Mouse (Mus musculus) heart, embryonic 15.5 days (tissue): ENCODE results near the gene Rgl2. TPM values are rescaled to one million over a fixed set of nuclear protein-coding genes. Genes with fewer than 3 reads are reported as not detected.
A peak's percentile ranks its signal among the peaks of the same experiment; 100 is the strongest.
"Not testable (repeated sequence)": the region's sequence is repeated elsewhere in the genome, so short reads cannot be mapped to it uniquely, and the experiment has no call there.

ENCODE experiments used
- ATAC-seq: fragments of 200-750 bp; cut with Nextera tagmentation; replicated peaks from 2 replicates; pipeline ENCODE4 v1.8.0; 2017; ENCODE audit warnings: low read depth, moderate TSS enrichment; ENCODE audit not compliant: insufficient number of reproducible peaks, insufficient read depth, low FRiP score
- H3K27ac ChIP-seq: fragments of 300-500 bp; sonication (generic); 2 replicates; pipeline ENCODE4 v1.5.1; 2015; ENCODE audit warnings: mild to moderate bottlenecking, inconsistent platforms
- H3K27me3 ChIP-seq: fragments of 300-500 bp; sonication (generic); 2 replicates; pipeline ENCODE4 v1.6.1; 2015; ENCODE audit warnings: inconsistent platforms
- H3K36me3 ChIP-seq: fragments of 300-500 bp; sonication (generic); 2 replicates; pipeline ENCODE4 v1.6.1; 2015; ENCODE audit warnings: mild to moderate bottlenecking, inconsistent platforms
- H3K4me1 ChIP-seq: fragments of 300-500 bp; sonication (generic); replicated peaks from 2 replicates; pipeline ENCODE4 v1.6.1; 2015; ENCODE audit warnings: inconsistent platforms
- H3K4me2 ChIP-seq: fragments of 300-500 bp; sonication (generic); 2 replicates; pipeline ENCODE4 v1.6.1; 2015; ENCODE audit warnings: inconsistent platforms, mild to moderate bottlenecking, moderate library complexity
- H3K4me3 ChIP-seq: fragments of 300-500 bp; sonication (generic); 2 replicates; pipeline ENCODE4 v1.5.1; 2015; ENCODE audit warnings: mild to moderate bottlenecking, inconsistent platforms
- H3K9ac ChIP-seq: fragments of 300-500 bp; sonication (generic); 2 replicates; pipeline ENCODE4 v1.6.1; 2015; ENCODE audit warnings: mild to moderate bottlenecking, inconsistent platforms
- H3K9me3 ChIP-seq: fragments of 300-500 bp; sonication (generic); replicated peaks from 2 replicates; pipeline ENCODE4 v1.6.1; 2016; ENCODE audit warnings: inconsistent platforms
- WGBS: fragments of 180-500 bp; shearing (Covaris S2); methylation state at CpG from one replicate; pipeline ENCODE4 v1.1.7; 2015; ENCODE audit warnings: mixed read lengths; 5-methylcytosine and 5-hydroxymethylcytosine counted together
- polyA plus RNA-seq: library from polyadenylated mRNA; unstranded; fragments of >200 nt; fragmentation: Nextera tagmentation; extraction: Ambion mirVana; gene quantifications from 2 replicates; pipeline ENCODE4 v1.2.1, GENCODE M21; 2015

Gene Rgl2
- 34.7 and 44.8 TPM in 2 replicates for polyA plus RNA-seq

GRCm38 (mm10) chr17:33929371-33930279, at the start of gene Rgl2:
Gene Rgl2 (plus strand): TSS chr17:33929543.
- Histone ChIP-seq H3K4me3 (peak within 1 kb of the TSS; percentile 77), H3K9me3 (no peaks in the 10 kb centered on the region), H3K27ac (peak within 1 kb of the TSS; percentile 99), H3K36me3 (peaks cover 28% of the 10 kb centered on the region), H3K9ac (peak within 1 kb of the TSS; percentile 87), H3K4me2 (peak within 1 kb of the TSS; percentile 87), H3K27me3 (no peaks in the 10 kb centered on the region), H3K4me1 (peaks cover 26% of the 10 kb centered on the region)
- ATAC-seq, result peak; percentile 85
- WGBS, result under 1% methylated on average over 73 of the region's 80 CpGs

DNA sequence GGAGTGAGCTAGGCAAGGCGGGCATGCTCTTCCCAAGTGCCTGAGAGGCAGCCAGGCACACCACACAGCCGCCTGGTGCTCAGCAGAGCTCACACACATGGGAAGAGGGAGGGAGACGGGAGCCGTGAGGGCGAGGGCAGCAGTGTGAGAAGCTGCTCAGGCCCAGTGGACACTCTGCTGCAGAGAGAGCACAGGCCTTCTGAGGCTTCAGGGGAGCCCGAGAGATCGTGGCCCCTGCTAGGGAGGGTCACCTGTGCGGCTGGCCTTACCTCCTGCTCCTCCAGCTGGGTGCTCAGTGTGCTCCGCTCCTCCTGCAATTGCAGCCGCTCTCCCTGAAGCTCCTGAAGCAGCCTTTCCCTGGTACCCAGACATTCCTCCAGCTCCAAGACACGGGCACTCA, 45.0 kb upstream of the Rgl2 start:
- H3K27me3 ChIP-seq, H3K4me3 ChIP-seq, H3K9me3 ChIP-seq, ATAC-seq, H3K4me2 ChIP-seq, H3K9ac ChIP-seq, H3K27ac ChIP-seq: not testable (repeated sequence)
- WGBS, result 92% methylated on average over 10 of the region's 11 CpGs
- Histone ChIP-seq H3K4me1 (peaks cover 15% of the 10 kb centered on the region), H3K36me3 (peaks cover 23% of the 10 kb centered on the region; the same call in 1 of the 2 replicates)

DNA sequence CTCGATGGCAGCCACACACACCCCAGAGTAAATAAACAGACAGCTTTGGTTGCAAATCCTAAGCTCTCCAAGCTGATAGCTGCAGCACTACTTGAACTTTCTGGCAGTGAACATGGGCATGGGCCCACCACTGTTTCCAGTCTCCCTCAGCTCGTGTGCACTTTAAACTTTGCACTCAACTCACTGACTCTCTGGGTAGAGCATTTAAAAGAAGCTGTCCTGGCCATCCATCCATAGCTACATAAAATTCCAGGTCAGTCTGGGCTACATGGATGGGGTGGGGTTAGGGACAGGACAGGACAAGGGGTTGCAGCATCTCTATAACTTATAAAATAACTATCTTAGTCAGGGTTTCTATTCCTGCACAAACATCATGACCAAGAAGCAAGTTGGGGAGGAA, 41.5 kb upstream of the Rgl2 start:
- H3K27ac ChIP-seq, H3K36me3 ChIP-seq, H3K4me2 ChIP-seq, H3K9me3 ChIP-seq, H3K4me3 ChIP-seq, ATAC-seq, H3K27me3 ChIP-seq, H3K9ac ChIP-seq: not testable (repeated sequence)
- H3K4me1 ChIP-seq, result peaks cover 16% of the 10 kb centered on the region
- 33% methylated on average over 2 of the region's 2 CpGs for WGBS

DNA sequence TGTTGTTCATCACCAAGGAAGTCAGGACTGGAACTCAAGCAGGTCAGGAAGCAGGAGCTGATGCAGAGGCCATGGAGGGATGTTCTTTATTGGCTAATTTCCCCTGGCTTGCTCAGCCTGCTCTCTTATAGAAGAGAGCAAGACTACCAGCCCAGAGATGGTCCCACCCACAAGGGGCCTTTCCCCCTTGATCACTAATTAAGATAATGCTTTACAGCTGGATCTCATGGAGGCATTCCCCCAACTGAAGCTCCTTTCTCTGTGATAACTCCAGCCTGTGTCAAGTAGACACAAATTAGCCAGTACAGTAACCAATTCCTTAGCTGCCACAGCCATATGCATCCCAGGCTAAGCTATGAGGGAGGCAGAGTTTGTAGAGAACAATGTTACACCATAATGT, 41.1 kb upstream of the Rgl2 start:
- H3K4me2 ChIP-seq, result peak overlapping the region; percentile 72; the same call in 1 of the 2 replicates
- not testable (repeated sequence) for H3K27ac ChIP-seq, H3K36me3 ChIP-seq, H3K27me3 ChIP-seq, H3K9me3 ChIP-seq, H3K4me3 ChIP-seq, ATAC-seq, H3K9ac ChIP-seq
- H3K4me1 ChIP-seq, result peaks cover 16% of the 10 kb centered on the region

DNA sequence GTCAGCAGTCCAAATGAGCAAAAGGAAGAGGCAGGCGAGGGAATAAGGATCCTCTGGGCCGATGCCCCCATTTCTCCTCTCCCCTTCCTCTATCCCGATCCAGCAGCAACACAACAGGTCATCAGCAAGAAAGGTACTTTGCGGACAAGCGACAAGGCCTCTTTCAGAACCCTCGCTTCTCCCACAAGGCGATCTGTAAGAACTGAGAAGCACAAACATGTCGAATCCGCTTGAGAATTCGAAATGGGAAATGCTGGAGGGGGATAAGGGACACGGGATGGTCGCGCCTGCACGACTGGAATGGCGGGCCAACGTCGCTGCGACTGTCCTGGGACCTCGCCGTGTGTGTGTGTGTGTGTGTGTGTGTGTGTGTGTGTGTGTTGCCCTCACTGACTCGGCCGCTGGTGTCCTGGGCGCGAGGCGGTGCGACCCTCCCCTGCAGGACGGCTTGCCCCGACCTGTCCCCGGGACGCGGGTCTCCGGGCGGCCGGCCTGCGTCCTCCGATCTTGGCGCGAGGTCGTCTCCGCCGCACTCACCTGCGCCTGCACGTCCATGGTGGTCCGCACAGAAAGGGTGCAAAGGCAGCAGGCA, 39.3 kb upstream of the Rgl2 start:
- H3K9ac ChIP-seq, result peak overlapping the region; percentile 66
- not testable (repeated sequence) for ATAC-seq, H3K9me3 ChIP-seq, H3K36me3 ChIP-seq, H3K27me3 ChIP-seq
- H3K4me1 ChIP-seq, result peaks cover 16% of the 10 kb centered on the region
- H3K27ac ChIP-seq, result peak overlapping the region; percentile 58
- WGBS, result 0% methylated on average over 38 of the region's 44 CpGs
- peak overlapping the region; percentile 72 for H3K4me3 ChIP-seq
- peak overlapping the region; percentile 72 for H3K4me2 ChIP-seq

DNA sequence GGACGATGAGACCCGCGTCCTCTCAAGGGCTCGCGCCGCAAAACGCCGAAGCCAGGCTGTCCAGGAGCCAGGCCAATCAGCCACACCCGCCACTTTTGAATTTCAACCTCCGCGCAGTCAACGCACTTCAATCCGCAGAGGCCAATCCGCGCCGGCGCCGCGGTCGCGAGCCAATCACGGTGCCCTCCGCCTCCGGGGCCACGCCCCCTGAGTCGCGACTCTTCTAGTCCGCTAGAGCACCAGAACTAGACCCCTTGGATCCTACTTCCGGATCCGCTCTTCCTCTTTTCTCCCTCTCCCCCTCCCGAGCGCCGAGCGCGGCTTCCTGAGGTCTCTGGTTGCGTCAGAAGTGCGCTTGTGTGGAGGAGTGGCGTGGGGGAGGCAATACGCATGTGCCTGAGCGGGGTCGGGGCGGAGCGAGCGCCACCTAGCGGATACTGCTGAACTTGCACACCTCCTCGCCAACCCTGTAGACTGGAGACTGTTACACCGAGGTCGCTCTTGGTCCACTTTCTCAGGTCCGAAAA, 38.7 kb upstream of the Rgl2 start, which contains the start of gene Kifc1:
Gene Kifc1 (minus strand): TSS at position 129 of the 527 bp plus-strand sequence.
- Histone ChIP-seq H3K27me3 (no peaks in the 10 kb centered on the region), H3K4me3 (peak within 1 kb of the TSS; percentile 72), H3K9ac (peak within 1 kb of the TSS; percentile 66), H3K27ac (peak within 1 kb of the TSS; percentile 58), H3K36me3 (peaks cover 4% of the 10 kb centered on the region; the same call in 1 of the 2 replicates), H3K9me3 (no peaks in the 10 kb centered on the region), H3K4me1 (peaks cover 16% of the 10 kb centered on the region), H3K4me2 (peak within 1 kb of the TSS; percentile 72)
- ATAC-seq, result peak; percentile 99
- under 1% methylated on average over 49 of the region's 49 CpGs for WGBS

- no peaks in the 10 kb centered on the region for H3K9me3 ChIP-seq
- no peaks in the 10 kb centered on the region for H3K36me3 ChIP-seq
- H3K27ac ChIP-seq, result no peak overlapping the region
- no peak for ATAC-seq
- peaks cover 16% of the 10 kb centered on the region for H3K4me1 ChIP-seq
- H3K4me3 ChIP-seq, result no peak overlapping the region
- WGBS, result 55% methylated on average over 2 of the region's 2 CpGs
- no peak overlapping the region for H3K9ac ChIP-seq
- H3K4me2 ChIP-seq, result no peak overlapping the region
- no peaks in the 10 kb centered on the region for H3K27me3 ChIP-seq
These were observed 38.0 kb upstream of the Rgl2 start for GRCm38 (mm10) chr17:33891357-33891756.

- H3K36me3 ChIP-seq, H3K4me3 ChIP-seq, H3K9ac ChIP-seq, H3K27ac ChIP-seq, H3K27me3 ChIP-seq, H3K4me2 ChIP-seq, H3K9me3 ChIP-seq, ATAC-seq: not testable (repeated sequence)
- peaks cover 16% of the 10 kb centered on the region for H3K4me1 ChIP-seq
- WGBS, result 65% methylated on average over 6 of the region's 6 CpGs
These were observed 37.5 kb upstream of the Rgl2 start for GRCm38 (mm10) chr17:33891892-33892291.

DNA sequence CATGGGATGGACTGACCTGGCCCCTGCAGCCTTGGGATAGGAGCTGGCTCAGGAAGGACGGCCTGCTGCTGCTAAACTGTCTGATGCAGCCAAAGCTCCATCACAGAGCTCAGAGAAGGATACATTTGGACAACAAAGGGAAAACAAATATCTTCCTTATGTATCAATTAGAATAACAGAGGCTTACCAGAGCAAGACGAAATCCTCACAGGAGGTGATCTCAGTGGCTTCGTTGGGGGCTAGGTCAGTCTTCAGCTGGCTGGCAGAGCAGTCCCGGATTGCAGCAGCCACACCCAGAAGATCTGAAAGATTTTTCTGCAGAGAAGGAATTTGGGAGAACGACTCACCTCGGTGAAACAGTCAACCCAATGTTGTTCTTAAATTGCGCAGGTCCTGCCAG, 36.9 kb upstream of the Rgl2 start:
- H3K9me3 ChIP-seq, result no peaks in the 10 kb centered on the region

DNA sequence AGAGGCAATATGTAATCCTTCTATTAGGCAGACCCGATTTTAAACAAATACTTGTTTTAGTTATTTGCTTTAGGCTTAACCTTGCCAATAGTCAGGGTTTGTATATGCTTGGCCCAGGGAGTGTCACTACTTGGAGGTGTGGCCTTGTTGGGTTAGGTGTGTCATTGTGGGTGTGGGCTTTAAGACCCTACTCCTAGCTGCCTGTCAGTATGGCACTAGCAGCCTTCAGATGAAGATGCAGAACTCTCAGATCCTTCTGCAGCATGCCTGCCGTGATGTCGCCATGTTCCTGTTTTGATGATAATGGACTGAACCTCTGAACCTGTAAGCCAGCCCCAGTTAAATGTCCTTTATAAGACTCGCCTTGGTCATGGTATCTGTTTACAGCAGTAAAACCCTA, 36.3 kb upstream of the Rgl2 start:
- H3K9ac ChIP-seq, H3K27ac ChIP-seq, ATAC-seq, H3K4me2 ChIP-seq, H3K36me3 ChIP-seq, H3K4me3 ChIP-seq, H3K27me3 ChIP-seq, H3K9me3 ChIP-seq: not testable (repeated sequence)
- WGBS, result 74% methylated on average over 4 of the region's 4 CpGs
- H3K4me1 ChIP-seq, result peaks cover 12% of the 10 kb centered on the region

More for the DNA sequence above, 36.9 kb upstream of the Rgl2 start:
- no peak overlapping the region for H3K9ac ChIP-seq
- 29% methylated on average over 7 of the region's 7 CpGs for WGBS
- no peaks in the 10 kb centered on the region for H3K36me3 ChIP-seq
- no peak overlapping the region for H3K4me2 ChIP-seq
- no peak for ATAC-seq
- H3K27me3 ChIP-seq, result no peaks in the 10 kb centered on the region
- no peak overlapping the region for H3K4me3 ChIP-seq
- peaks cover 16% of the 10 kb centered on the region for H3K4me1 ChIP-seq
- no peak overlapping the region for H3K27ac ChIP-seq

DNA sequence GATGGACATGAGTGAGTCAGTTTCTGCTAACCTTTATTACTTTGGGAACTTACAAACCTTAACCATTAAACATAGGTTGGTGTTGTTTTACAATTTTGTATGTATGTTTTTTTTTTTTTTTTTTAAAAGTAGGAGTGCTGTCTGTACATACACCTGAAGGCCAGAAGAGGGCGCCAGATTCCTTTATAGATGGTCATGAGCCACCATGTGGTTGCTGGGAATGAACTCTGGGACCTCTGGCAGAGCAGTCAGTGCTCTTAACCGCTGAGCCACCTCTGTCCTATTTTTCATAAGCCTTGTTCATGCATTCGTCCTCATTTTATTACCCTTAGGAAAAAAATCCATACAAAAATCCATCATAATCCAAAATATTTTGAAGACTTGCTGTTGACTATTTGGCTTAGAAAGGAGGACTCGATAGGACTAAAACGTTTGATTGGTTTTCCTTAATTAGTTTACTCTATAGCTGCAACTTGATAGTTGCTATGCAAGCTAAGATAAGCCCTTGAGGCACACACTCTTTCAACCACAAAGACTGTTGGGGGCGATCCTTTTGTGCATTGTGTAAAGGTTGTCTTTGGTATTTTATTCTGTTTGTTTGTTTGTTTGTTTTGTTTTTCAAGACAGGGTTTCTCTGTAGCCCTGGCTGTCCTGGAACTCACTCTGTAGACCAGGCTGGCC, 32.1 kb upstream of the Rgl2 start:
- Histone ChIP-seq H3K4me2 (no peak overlapping the region), H3K27ac (no peak overlapping the region), H3K27me3 (no peaks in the 10 kb centered on the region), H3K9ac (no peak overlapping the region), H3K4me1 (peaks cover 5% of the 10 kb centered on the region; the same call in 1 of the 2 replicates), H3K4me3 (no peak overlapping the region), H3K9me3 (no peaks in the 10 kb centered on the region), H3K36me3 (no peaks in the 10 kb centered on the region)
- ATAC-seq, result no peak
- WGBS, result 45% methylated on average over 6 of the region's 6 CpGs
